Mouse (Mus musculus) neural tube, embryonic 10.5 days (tissue): ENCODE measurements at regions not wholly inside any gene's neighbourhood (a gene's known extent, or its start where the extent isn't known, plus 50 kb on each side); places are given as distances from the start of the nearest gene placed in this dataset.

Source experiments
- DNase-seq: peaks from one replicate; pipeline ENCODE4 v3.0.0-alpha.2; 2017; ENCODE audit warnings: low spot score; ENCODE audit errors: extremely low spot score

- peak; percentile 64 for DNase-seq
These were observed 74.0 kb upstream of the Ppara start for GRCm38 (mm10) chr15:85660528-85661392.

GRCm38 (mm10) chr15:85661393-85661690 is 73.4 kb upstream of the Ppara start:
- no peak for DNase-seq

GRCm38 (mm10) chr15:85661771-85662170 is 73.0 kb upstream of the Ppara start:
- DNase-seq: no peak

GRCm38 (mm10) chr15:85662271-85662670 is 72.5 kb upstream of the Ppara start:
- DNase-seq: no peak

- DNase-seq: no peak
These were observed 72.1 kb upstream of the Ppara start for GRCm38 (mm10) chr15:85662673-85663072.

- no peak for DNase-seq
These were observed 70.9 kb upstream of the Ppara start for GRCm38 (mm10) chr15:85663757-85664431.

- DNase-seq: no peak
These were observed 70.4 kb upstream of the Ppara start for GRCm38 (mm10) chr15:85664432-85664828.

GRCm38 (mm10) chr15:85665181-85665821 is 69.5 kb upstream of the Ppara start:
- no peak for DNase-seq

GRCm38 (mm10) chr15:85666496-85666895 is 68.3 kb upstream of the Ppara start:
- no peak for DNase-seq

GRCm38 (mm10) chr15:85667381-85667791 is 67.4 kb upstream of the Ppara start:
- no peak for DNase-seq

GRCm38 (mm10) chr15:85667906-85668590 is 66.7 kb upstream of the Ppara start:
- no peak for DNase-seq

GRCm38 (mm10) chr15:85668871-85669651 is 65.7 kb upstream of the Ppara start:
- no peak for DNase-seq

GRCm38 (mm10) chr15:85669652-85670175 is 65.1 kb upstream of the Ppara start:
- DNase-seq: no peak

- DNase-seq: peak; percentile 57
These were observed 64.5 kb upstream of the Ppara start for GRCm38 (mm10) chr15:85670176-85670788.

- peak; percentile 66 for DNase-seq
These were observed 63.7 kb upstream of the Ppara start for GRCm38 (mm10) chr15:85670789-85671700.

- peak; percentile 63 for DNase-seq
These were observed 63.0 kb upstream of the Ppara start for GRCm38 (mm10) chr15:85671701-85672191.

- no peak for DNase-seq
These were observed 62.4 kb upstream of the Ppara start for GRCm38 (mm10) chr15:85672376-85672775.

- no peak for DNase-seq
These were observed 61.9 kb upstream of the Ppara start for GRCm38 (mm10) chr15:85672931-85673330.

- no peak for DNase-seq
These were observed 61.3 kb upstream of the Ppara start for GRCm38 (mm10) chr15:85673506-85673905.
